Mouse (Mus musculus) leukemia stem cell, adult 10-12 weeks (primary cell): ENCODE results near the gene Nde1. TPM values are rescaled to one million over a fixed set of nuclear protein-coding genes. Genes with fewer than 3 reads are reported as not detected.

Source experiments
- polyA plus RNA-seq: library from polyadenylated mRNA; stranded (reverse); fragments of >175 nt; gene quantifications from 2 replicates; pipeline ENCODE4 v1.2.3, GENCODE M21; 2012; ENCODE audit warnings: low replicate concordance

The Nde1 gene
- polyA plus RNA-seq = 7.6 and 34.0 TPM in 2 replicates

GRCm38 (mm10) chr16:14162988-14163416 is at the start of gene Nde1, which contains the start of gene Marf1:
TSS of gene Nde1 (plus strand) at chr16:14163275.
TSS of gene Marf1 (minus strand) at chr16:14163351.

Other genes with a start within 250 kb of the Nde1 start
- not detected in 2 replicates for gene 2900011O08Rik, start 176.7 kb upstream of the Nde1 start, polyA plus RNA-seq
- not detected in 2 replicates for gene Ifitm7, start 176.4 kb upstream of the Nde1 start, polyA plus RNA-seq
- gene Marf1, start 76 bp downstream of the Nde1 start, polyA plus RNA-seq = 0.66 and 5.4 TPM in 2 replicates
- gene Myh11, start 128.1 kb downstream of the Nde1 start, polyA plus RNA-seq = 0.11 and 0.25 TPM in 2 replicates
- 8.3 and 23.9 TPM in 2 replicates for gene Fopnl, start 154.1 kb downstream of the Nde1 start, polyA plus RNA-seq
- gene Abcc1, start 198.3 kb downstream of the Nde1 start, polyA plus RNA-seq = 1.6 and 3.3 TPM in 2 replicates